Mouse (Mus musculus): ENCODE results near the gene Tm2d3. TPM values are rescaled to one million over a fixed set of nuclear protein-coding genes. Genes with fewer than 3 reads are reported as not detected.

The Tm2d3 gene
- total RNA-seq, 2 experiments from 2014 or later, result 55.8 to 59.4 TPM

DNA sequence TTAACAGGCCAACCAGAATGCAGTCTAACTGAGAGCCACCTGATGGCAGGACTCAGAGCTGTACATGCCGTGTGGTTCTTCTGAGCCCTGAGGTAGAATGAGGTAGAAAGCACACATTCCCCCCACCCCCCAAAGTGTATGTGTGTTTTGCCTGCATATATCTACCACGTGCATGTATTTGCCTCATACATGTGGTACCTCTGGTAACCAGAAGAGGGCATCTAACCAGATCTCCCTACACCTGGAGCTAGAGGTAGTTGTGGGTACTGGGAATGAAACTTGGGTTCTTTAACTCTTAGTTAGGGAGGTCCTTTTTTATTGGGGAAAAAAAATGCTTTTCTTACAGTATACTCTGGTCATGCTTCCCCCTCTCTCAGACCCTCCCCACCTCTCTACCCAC lies 5.5 kb downstream of the Tm2d3 start:
- DNase-seq (ENCODE audit: low spot score in 2 of 2), result peak in 1 of 2 experiments; percentile 16

DNA sequence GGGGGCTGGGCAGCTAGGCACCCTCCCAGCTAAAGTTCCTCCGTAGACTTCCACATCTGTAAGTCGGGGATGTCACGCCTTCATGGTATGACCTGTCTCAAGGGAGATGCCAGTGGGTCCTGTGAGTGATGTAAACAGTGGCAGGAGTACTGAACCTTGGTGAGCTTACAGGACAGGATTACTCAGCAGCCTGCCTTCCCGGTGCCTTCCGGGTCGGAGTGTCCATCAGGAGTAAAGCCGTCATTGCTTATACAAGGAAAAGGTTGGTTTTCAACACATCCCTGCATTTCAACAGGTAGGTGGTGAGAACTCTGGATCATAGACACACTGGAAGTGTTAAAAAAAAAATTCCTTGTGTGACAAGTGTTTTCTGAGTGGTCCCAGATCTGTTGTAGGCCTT lies 11.1 kb downstream of the Tm2d3 start:
- DNase-seq (ENCODE audit: low spot score in 2 of 2), result no peak

DNA sequence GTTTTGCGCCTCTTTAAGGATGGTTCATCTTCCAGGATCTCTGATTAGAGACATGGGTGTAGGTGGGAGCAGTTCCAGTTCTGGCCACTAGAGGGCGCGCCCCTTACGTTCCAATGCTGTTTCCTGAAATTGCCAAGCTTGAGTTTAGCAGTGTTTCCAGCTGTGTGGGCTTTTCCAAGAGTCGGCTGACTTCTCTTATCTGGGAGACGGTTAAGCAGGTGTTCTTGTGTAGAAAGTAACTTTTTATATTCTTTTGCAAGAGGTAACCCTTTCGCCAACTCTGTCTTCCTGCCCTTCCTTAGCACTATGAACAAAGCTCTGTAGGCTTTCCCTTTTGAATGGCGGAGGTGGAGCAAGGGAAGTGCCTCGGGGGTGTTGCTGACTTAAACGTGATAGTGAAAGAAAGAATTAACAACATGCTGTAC lies 13.9 kb downstream of the Tm2d3 start:
- DNase-seq (ENCODE audit: low spot score in 2 of 2), result peak; percentile 81 to 85

DNA sequence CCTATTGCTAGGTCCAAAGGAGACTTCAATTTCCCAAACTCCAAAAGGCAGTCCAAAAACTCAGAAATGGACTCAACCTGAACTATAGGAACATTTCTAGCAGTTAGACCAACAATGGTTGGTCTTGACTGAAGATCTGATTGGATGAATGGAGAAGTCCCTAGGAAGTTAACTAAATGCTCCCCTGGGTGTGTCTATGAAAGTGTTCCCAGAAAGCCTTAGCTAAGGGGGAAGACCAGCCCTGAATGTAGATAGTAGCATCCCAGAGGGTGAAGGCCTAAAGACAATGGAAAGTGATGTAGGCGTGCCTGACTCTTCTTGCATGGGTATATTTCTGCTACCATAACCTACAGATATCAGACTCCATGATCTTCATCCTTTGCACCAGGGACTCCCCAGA lies 17.5 kb downstream of the Tm2d3 start:
- DNase-seq (ENCODE audit: low spot score in 2 of 2), result no peak

DNA sequence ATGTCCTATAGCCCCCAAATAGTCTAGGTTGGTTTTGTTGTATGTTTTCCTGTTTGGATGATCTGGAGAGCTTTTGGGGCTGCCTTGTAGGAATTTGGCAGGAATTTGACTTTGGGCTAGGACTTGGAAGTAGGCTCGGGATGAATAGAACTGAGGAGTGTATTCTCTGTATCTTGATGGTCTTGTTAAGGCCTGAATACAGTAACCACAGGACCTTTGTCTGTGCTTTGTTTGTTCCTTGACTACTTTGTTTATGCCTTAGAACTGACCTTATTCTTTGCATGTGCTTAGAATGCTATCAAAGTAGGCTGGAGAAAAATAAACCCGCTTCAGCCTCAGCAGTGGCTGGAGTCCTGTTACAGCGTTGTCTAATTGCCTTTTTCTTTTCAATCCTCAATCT lies 19.3 kb downstream of the Tm2d3 start:
- DNase-seq (ENCODE audit: low spot score in 2 of 2), result no peak

DNA sequence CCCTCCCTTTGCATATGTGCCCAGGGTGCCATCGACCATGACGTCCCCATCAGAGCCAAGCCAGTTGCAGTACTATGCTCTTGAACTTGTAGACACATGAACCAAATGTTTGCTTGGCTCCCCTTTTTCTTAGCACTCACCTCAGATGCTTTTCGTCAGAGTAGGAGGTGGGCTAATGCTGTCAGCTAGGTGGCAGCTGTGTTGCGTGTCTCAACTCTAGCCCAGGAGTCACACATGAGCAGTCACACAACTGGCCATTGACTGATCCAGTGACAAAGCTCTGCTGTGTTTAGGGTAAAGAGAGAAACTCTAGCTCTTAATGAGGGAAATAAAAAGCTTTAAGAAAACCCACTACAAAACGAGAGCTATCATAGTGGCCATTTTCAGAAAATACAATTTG lies 22.8 kb downstream of the Tm2d3 start:
- no peak for DNase-seq (ENCODE audit: low spot score in 2 of 2)

DNA sequence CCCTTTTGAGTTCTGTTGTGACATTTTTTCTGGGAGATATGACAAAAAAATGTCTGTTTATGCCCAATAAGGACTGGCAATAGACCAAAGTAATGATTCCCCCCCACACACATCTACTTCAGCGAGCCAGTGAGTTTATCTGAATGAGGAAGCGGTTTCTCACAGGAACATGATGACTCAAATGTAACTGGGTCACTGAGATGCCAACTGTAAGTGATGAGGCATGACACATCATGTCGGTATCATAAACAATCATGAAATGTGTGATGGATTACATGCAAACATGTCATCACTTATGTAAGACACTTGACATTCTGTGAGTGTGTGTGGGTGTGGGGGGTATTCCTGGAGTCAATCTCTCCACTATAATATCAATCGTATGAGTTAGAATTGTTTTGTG lies 23.3 kb downstream of the Tm2d3 start:
- no peak for DNase-seq (ENCODE audit: low spot score in 2 of 2)

DNA sequence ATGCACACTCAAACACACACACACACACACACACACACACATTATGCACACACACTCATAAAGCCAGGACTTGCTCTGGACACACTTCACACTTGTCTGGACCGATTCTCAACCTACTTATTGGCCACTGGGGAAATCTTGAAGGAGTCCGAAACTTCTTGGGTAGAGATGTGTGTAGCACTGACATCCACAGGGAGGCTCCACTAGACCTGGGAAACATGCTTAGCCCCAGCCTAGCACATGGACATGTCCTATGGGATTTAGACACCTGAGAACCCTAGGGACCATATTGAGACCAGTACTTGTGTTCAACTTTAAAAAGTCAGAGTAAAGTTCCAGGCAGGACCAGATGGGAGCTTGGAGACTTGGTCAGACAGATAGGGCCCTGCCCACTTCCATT lies 43.1 kb downstream of the Tm2d3 start:
- no peak for DNase-seq (ENCODE audit: low spot score in 2 of 2)

DNA sequence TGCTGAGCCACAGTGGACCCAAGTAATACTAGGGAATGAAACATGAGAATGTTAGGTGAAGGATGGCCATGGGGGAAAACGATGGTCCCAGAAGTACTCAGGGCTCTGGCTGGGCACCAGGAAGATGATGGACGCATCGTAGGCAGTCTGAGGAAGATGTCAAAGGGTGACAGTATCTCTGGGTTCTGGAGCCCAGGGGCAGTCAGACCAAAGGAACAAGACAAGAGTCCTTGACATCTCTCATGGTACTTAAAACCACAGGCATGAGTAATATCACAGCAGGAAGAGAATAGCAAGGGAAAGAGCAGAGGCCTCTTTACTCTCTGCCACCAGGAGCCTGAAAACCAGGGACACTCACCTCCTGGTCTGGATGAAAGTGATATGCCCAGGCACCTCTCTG lies 44.3 kb downstream of the Tm2d3 start:
- no peak for DNase-seq (ENCODE audit: low spot score in 2 of 2)

DNA sequence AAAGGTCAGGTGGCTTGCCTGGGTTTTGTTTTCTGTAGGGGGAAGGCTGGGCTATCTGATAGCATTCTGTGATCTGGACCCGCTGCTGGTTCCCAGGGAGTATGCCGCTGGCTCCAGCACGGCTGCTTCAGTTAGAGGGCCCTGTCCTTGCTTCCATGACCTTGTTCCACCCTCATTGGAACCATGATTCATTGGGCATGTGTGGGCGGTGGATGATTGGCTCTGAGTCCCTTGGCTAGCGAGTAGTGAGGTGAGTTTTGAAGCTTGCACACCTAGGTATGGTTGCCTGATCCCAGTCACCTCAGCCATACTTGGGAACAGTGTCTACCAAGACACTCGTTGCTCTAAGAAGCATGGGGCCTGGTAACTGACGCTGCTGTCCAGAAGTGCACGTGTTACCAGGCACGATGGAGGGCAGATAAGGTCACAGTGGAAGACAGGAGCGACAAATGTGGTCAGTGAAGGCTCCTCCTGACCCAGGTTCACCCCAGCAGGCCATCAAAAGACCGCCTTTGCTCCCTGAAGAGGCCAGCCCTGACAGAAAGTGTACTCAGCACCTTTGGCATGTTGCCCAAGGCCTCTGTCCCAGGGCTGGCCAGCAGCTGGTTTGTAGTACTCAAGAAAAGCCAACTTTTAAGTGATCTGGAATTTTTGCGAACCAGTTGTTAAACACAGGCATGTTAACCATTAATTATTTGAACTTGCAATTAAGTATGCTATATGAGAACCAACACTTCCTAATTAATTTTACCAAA lies 46.5 kb downstream of the Tm2d3 start:
- no peak for DNase-seq (ENCODE audit: low spot score in 2 of 2)

DNA sequence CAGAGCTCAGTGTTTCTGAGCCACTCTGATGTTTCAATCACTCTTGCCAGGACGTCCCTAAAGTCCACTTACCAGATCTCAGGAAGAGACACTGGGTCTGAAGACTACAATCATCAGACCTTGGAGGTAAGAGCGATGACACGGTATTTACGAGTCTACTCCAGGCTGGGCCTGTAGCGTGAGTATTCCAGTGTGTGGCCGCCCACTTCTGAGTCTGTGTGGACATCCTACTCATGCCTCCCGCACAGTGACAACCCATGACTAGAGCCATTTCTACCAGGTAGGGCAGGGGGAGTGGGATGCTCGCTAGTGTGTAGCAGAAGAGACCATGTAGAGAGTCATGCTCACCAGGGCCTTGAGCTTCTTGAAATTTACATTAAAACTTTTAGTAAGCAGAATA lies 51.9 kb downstream of the Tm2d3 start:
- DNase-seq (ENCODE audit: low spot score in 2 of 2), result no peak

DNA sequence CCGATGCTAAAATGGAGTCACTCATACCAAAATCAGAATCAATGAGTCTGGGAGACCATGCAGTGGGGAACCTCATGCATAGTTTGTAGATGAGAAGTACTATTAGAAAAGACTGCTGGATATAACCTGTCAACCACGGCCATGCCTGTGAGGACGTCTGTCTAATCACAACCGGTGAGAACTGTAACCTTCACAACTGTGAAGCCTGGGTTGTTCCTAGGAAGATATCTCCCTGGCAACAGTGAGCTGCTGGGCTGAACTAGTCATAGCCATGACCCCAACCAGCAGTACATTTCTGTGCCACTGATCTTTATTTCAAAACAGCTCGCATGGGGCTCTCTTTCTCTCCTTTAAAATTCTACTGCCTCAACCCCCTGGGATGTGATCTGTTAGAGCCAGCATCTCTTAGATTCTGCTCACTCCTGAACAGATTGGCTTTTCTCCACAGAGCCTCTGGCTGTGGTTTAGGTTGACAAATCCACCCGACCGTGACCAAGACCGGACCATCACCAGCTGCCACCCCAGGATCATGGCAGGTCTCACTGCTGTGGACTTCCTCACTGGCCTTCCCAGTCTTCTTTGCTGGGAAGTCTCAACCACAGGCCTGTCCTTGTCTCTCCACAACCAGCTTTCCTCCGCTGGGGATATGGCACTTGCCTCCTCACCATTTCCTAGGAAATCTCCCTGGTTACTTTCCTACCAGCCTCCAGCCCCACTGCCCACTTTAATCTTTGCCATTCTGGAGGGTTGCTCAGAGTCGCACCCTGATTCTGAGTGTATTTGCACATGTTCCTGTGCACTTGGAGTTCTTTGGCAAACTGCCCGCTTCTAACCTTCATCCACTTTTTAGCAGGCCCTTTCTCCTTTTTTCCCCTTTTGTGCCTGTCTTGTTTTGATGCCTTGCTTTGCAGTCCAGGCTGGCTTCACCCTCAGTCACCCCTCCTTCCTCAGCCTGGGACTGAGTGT lies 57.3 kb downstream of the Tm2d3 start:
- no peak for DNase-seq (ENCODE audit: low spot score in 2 of 2)

Other genes with a start within 250 kb of the Tm2d3 start
- 100 to 1,000 TPM; 146 to 152 TPM for gene Tjp1, start 163.4 kb upstream of the Tm2d3 start, total RNA-seq (2021)
- 10 to 100 TPM; 39.6 to 42.6 TPM for gene Tarsl2, start 46.3 kb upstream of the Tm2d3 start, total RNA-seq (2021)
- 10 to 100 TPM in 1 of 2 experiments, 1 to 10 TPM in 1; 8.3 to 11.7 TPM for gene Pcsk6, start 170.6 kb downstream of the Tm2d3 start, total RNA-seq (2021)